Mouse (Mus musculus) midbrain, embryonic 11.5 days (tissue): ENCODE results near the gene Spic. TPM values are rescaled to one million over a fixed set of nuclear protein-coding genes. Genes with fewer than 3 reads are reported as not detected.

Source experiments
- polyA plus RNA-seq: library from polyadenylated mRNA; unstranded; fragments of >200 nt; fragmentation: Nextera tagmentation; extraction: Ambion mirVana; gene quantifications from 2 replicates; pipeline ENCODE4 v1.2.1, GENCODE M21; 2014

Gene Spic
- polyA plus RNA-seq, 1 experiment from 2014 or later: not detected

Other genes starting within 250 kb of the Spic start
- gene Sycp3, start 225.4 kb downstream of the Spic start, polyA plus RNA-seq: 0.19 TPM in 1 of 2 replicates, not detected in the other
- gene Chpt1, start 180.9 kb downstream of the Spic start, polyA plus RNA-seq: 20.6 and 20.8 TPM in 2 replicates
- 2.1 and 2.9 TPM in 2 replicates for gene Mybpc1, start 79.9 kb downstream of the Spic start, polyA plus RNA-seq
- gene Arl1, start 45.8 kb upstream of the Spic start, polyA plus RNA-seq: 165 and 178 TPM in 2 replicates
- gene Utp20, start 141.8 kb upstream of the Spic start, polyA plus RNA-seq: 17.6 and 22.8 TPM in 2 replicates
- gene Slc5a8, start 201.0 kb upstream of the Spic start, polyA plus RNA-seq: 0.05 TPM in 1 of 2 replicates, not detected in the other